Mouse (Mus musculus): ENCODE results near the gene Gzmg.
A peak's percentile ranks its signal among the peaks of the same experiment; 100 is the strongest.
"Not testable (repeated sequence)": the region's sequence is repeated elsewhere in the genome, so short reads cannot be mapped to it uniquely, and the experiment has no call there.

Gzmg gene

DNA sequence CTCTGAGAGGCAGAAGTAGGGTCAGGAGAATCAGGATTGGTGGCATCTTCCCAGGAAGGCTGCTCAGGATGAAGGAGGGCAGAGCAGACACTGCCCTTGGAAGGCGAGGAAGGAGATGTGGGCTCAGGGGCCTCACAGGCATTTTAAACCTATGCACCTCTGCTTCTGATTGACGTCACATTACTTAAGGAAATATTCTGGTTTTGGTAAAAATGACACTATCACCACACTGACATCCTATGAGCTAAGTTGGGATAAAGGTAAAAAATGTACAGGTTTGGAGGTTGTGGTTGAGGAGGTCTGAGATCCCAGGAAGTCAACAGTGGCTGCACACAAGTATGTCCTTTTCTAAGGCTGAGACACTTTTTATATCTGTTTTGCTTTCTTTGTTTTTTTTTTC is at the start of gene Gzmg:
Gene Gzmg, minus strand, starts transcription at position 101 of the 400 bp plus-strand sequence.
- DNase-seq (ENCODE audit: low read depth in 1 of 2, low spot score in 2 of 2): not testable (repeated sequence)

DNA sequence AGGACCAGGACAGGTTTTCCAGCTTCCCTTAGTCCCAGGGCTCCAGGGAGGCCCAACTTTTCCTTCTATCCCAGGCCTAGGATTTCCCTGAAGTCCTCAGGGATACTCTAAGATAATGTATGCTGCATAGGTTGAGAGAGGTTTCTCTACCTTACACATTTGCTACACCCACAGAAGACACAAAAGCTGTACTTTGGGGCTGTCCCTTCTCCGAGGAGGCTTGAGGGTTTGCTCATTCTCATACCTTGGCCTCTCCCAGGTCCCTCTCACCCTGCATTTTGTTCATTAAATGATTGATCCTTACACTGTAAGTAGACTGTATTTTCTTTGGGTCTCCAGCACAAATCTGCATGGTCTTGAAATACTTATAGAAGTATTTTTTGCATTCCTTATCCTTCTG is 46.2 kb upstream of the Gzmg start:
- no peak for DNase-seq (ENCODE audit: low read depth in 1 of 2, low spot score in 2 of 2)

- not testable (repeated sequence) for DNase-seq (ENCODE audit: low read depth in 1 of 2, low spot score in 2 of 2)
Measured at GRCm38 (mm10) chr14:56205021-56205420, 45.6 kb upstream of the Gzmg start.

GRCm38 (mm10) chr14:56203975-56204374 is 44.6 kb upstream of the Gzmg start:
- peak in 1 of 2 experiments; percentile 26 for DNase-seq (ENCODE audit: low read depth in 1 of 2, low spot score in 2 of 2)

GRCm38 (mm10) chr14:56186946-56187345 is 27.6 kb upstream of the Gzmg start:
- no peak for DNase-seq (ENCODE audit: low read depth in 1 of 2, low spot score in 2 of 2)

DNA sequence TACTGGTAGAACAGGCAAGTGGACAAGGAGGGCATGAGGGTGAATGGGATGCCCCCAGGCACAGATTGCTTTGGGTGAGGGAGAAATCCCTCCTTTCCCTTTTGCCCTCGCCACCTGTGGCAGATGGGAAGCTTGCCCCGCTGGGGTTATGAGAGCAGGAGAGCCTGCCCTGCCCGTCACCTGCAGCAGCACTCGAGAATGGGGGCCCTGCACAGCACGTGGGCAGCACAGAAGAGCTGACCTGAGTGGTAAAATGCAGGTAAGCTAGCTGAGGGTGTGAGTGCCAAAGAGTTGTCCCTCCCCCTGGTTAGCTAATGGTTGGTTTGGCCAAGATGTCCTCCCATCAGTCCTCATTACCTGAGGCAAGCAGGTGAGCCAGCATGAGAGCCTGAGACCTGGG is 27.1 kb upstream of the Gzmg start:
- DNase-seq (ENCODE audit: low read depth in 1 of 2, low spot score in 2 of 2): no peak

GRCm38 (mm10) chr14:56177651-56178050 is 18.3 kb upstream of the Gzmg start:
- not testable (repeated sequence) for DNase-seq (ENCODE audit: low read depth in 1 of 2, low spot score in 2 of 2)

GRCm38 (mm10) chr14:56174499-56174898 is 15.1 kb upstream of the Gzmg start, which contains the start of gene Gzmn:
Gene Gzmn (minus strand): TSS chr14:56174599.
- DNase-seq (ENCODE audit: low read depth in 1 of 2, low spot score in 2 of 2): no peak

GRCm38 (mm10) chr14:56173396-56173795 is 14.0 kb upstream of the Gzmg start:
- DNase-seq (ENCODE audit: low read depth in 1 of 2, low spot score in 2 of 2): no peak

DNA sequence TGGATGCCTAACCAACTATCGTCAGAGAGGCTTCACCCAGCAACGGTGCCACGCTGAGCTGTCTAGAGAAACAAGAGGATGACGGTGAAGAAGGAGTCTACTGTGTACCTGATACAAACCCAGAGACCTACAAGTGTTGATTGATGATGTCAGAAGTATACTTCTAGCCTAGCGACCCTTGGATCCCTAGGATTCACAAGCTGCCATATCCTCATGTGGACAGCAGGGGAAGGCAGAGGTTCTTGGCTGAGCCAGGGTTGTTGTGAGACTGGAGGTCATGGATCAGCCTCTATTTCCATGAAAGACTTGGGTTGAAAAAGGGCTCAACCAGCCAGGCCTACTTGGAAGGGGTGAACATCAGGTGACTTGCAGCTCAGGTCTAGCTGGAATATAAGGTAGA is 13.4 kb upstream of the Gzmg start:
- no peak for DNase-seq (ENCODE audit: low read depth in 1 of 2, low spot score in 2 of 2)

- DNase-seq (ENCODE audit: low read depth in 1 of 2, low spot score in 2 of 2): no peak
Measured at GRCm38 (mm10) chr14:56168009-56168408, 8.6 kb upstream of the Gzmg start.

DNA sequence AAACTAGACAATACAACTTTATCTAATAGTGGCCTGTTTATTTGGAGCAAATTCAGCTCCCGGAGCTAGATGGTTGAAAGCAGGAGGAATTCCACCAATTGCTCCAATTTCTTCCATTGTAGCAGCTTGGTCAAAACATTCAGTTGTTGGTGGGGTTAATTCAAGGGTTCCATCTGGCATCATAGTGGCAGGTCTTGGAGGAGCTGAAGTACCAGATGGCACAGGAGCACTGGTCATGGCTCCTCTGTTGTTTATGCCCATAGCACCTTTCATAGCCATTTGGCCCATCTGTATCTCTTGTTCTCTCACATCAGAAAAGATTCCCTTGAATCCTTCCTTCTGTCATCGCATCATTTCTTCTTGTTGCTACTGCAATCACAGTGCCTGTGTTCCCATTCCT is 2.7 kb upstream of the Gzmg start:
- no peak for DNase-seq (ENCODE audit: low read depth in 1 of 2, low spot score in 2 of 2)

DNA sequence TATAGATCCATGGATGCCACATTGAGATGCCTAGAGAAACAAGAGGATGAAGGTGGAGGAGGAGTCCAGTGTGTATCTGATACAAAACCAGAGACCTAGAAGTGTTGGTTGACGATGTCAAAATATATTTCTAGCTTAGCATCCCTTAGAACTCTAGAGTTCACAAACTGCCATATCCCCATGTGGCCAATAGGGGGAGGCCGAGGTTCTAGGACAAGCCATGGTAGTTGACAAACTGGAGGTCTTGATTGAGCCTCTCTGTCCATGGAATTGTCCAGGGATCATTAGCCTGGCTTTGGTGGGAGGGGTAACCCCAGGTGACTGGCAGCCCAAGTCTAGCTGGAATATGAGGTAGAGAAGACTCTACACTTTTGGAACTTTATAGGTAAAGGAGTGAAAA is 4.0 kb downstream of the Gzmg start:
- DNase-seq (ENCODE audit: low read depth in 1 of 2, low spot score in 2 of 2): no peak

GRCm38 (mm10) chr14:56133675-56134074 is 25.7 kb downstream of the Gzmg start:
- not testable (repeated sequence) for DNase-seq (ENCODE audit: low read depth in 1 of 2, low spot score in 2 of 2)

- not testable (repeated sequence) for DNase-seq (ENCODE audit: low read depth in 1 of 2, low spot score in 2 of 2)
Measured at GRCm38 (mm10) chr14:56132508-56132907, 26.9 kb downstream of the Gzmg start, which contains the start of gene Gzmd. Gene Gzmd (minus strand): TSS chr14:56132608.

GRCm38 (mm10) chr14:56128341-56128740 is 31.0 kb downstream of the Gzmg start:
- no peak for DNase-seq (ENCODE audit: low read depth in 1 of 2, low spot score in 2 of 2)

- DNase-seq (ENCODE audit: low read depth in 1 of 2, low spot score in 2 of 2): no peak
Measured at GRCm38 (mm10) chr14:56123516-56123915, 35.9 kb downstream of the Gzmg start.

DNA sequence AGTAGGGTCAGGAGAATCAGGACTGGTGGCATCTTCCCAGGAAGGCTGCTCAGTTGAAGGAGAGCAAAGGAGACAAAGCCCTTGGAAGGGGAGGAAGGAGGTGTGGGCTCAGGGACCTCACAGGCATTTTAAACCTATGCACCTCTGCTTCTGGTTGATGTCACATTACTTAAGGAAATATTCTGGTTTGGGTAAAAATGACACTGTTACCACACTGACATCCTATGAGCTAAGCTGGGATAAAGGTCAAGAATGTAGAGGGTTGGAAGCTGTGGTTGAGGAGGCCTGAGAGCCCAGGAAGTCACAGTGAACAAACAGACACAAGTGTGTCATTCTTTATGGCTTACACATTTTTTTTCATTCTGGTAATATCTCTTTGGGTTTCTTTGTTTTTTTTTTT is 38.9 kb downstream of the Gzmg start, which contains the start of gene Gzme:
Gene Gzme, minus strand, starts transcription at position 101 of the 400 bp plus-strand sequence.
- no peak for DNase-seq (ENCODE audit: low read depth in 1 of 2, low spot score in 2 of 2)

GRCm38 (mm10) chr14:56115531-56116310 is 43.7 kb downstream of the Gzmg start:
- DNase-seq (ENCODE audit: low read depth in 1 of 2, low spot score in 2 of 2): not testable (repeated sequence)

Data from monocyte, adult 2 months (primary cell).